Mouse (Mus musculus) kidney, postnatal 25 days (tissue): ENCODE data around the gene Chrd.
A peak's percentile ranks its signal among the peaks of the same experiment; 100 is the strongest.

ENCODE experiments used
- DNase-seq, 2 experiments: peaks; one replicate each; pipeline ENCODE4 v3.0.0; 2021; ENCODE audit warnings: mixed read lengths in 2 of 2

Chrd gene

GRCm38 (mm10) chr16:20710810-20711209 is 22.1 kb upstream of the Chrd start:
- no peak for DNase-seq

- DNase-seq: no peak
Measured at GRCm38 (mm10) chr16:20712190-20712589, 20.7 kb upstream of the Chrd start.

- no peak for DNase-seq
Measured at GRCm38 (mm10) chr16:20712889-20713288, 20.0 kb upstream of the Chrd start.

GRCm38 (mm10) chr16:20714307-20715080 is 18.4 kb upstream of the Chrd start:
- no peak for DNase-seq

- DNase-seq: no peak
Measured at GRCm38 (mm10) chr16:20715161-20715560, 17.8 kb upstream of the Chrd start.

GRCm38 (mm10) chr16:20715566-20715965 is 17.4 kb upstream of the Chrd start:
- DNase-seq: no peak

- peak; percentile 77 to 94 for DNase-seq
Measured at GRCm38 (mm10) chr16:20715976-20716840, 16.7 kb upstream of the Chrd start.

- no peak for DNase-seq
Measured at GRCm38 (mm10) chr16:20716841-20717180, 16.1 kb upstream of the Chrd start.

- DNase-seq: peak; percentile 97 to 99
Measured at GRCm38 (mm10) chr16:20717181-20717977, 15.5 kb upstream of the Chrd start, which contains the start of the genes Polr2h and Clcn2. TSS of gene Polr2h (plus strand) at chr16:20717665. TSS of gene Clcn2 (minus strand) at chr16:20717746.

- no peak for DNase-seq
Measured at GRCm38 (mm10) chr16:20717978-20718670, 14.8 kb upstream of the Chrd start.

- no peak for DNase-seq
Measured at GRCm38 (mm10) chr16:20721808-20722207, 11.1 kb upstream of the Chrd start.

- DNase-seq: no peak
Measured at GRCm38 (mm10) chr16:20722736-20723135, 10.2 kb upstream of the Chrd start.

GRCm38 (mm10) chr16:20723247-20723646 is 9.7 kb upstream of the Chrd start:
- DNase-seq: no peak

GRCm38 (mm10) chr16:20724338-20724748 is 8.6 kb upstream of the Chrd start:
- peak; percentile 67 to 83 for DNase-seq

GRCm38 (mm10) chr16:20725321-20725720 is 7.6 kb upstream of the Chrd start:
- no peak for DNase-seq

- DNase-seq: no peak
Measured at GRCm38 (mm10) chr16:20725750-20726149, 7.2 kb upstream of the Chrd start.

- no peak for DNase-seq
Measured at GRCm38 (mm10) chr16:20726384-20726783, 6.5 kb upstream of the Chrd start.

- DNase-seq: peak; percentile 69 to 84
Measured at GRCm38 (mm10) chr16:20730293-20730711, 2.6 kb upstream of the Chrd start.

GRCm38 (mm10) chr16:20731688-20732087 is 1.2 kb upstream of the Chrd start:
- DNase-seq: no peak

GRCm38 (mm10) chr16:20732251-20732924 is 539 bp upstream of the Chrd start:
- DNase-seq: no peak
